Mouse (Mus musculus): ENCODE measurements at regions not wholly inside any gene's neighbourhood (a gene's known extent, or its start where the extent isn't known, plus 50 kb on each side); places are given as distances from the start of the nearest gene placed in this dataset.

- no peaks in the 10 kb centered on the region for H3K9me3 ChIP-seq
- no peaks in the 10 kb centered on the region for H3K27me3 ChIP-seq (ENCODE audit: insufficient read depth, poor library complexity, severe bottlenecking)
- H3K36me3 ChIP-seq = no peaks in the 10 kb centered on the region
- no peak overlapping the region for H3K4me3 ChIP-seq
- no peak overlapping the region for H3K27ac ChIP-seq
- no peaks in the 10 kb centered on the region for H3K4me1 ChIP-seq (replicated peaks)
- DNase-seq (ENCODE audit: low spot score) = no peak
- 86% methylated on average over 3 of the region's 3 CpGs for WGBS
Observed at GRCm38 (mm10) chr2:84075944-84076343, 85.6 kb downstream of the Gm13691 start.

GRCm38 (mm10) chr2:84079284-84079683, 88.9 kb downstream of the Gm13691 start:
- H3K27ac ChIP-seq = no peak overlapping the region
- H3K36me3 ChIP-seq = no peaks in the 10 kb centered on the region
- no peaks in the 10 kb centered on the region for H3K9me3 ChIP-seq
- H3K27me3 ChIP-seq (ENCODE audit: insufficient read depth, poor library complexity, severe bottlenecking) = no peaks in the 10 kb centered on the region
- DNase-seq (ENCODE audit: low spot score) = no peak
- 88% methylated on average over 8 of the region's 8 CpGs for WGBS
- no peaks in the 10 kb centered on the region for H3K4me1 ChIP-seq (replicated peaks)
- H3K4me3 ChIP-seq = no peak overlapping the region

- no peak for DNase-seq (ENCODE audit: low spot score)
- H3K27ac ChIP-seq = no peak overlapping the region
- WGBS = 75% methylated on average over 3 of the region's 3 CpGs
- H3K9me3 ChIP-seq = no peaks in the 10 kb centered on the region
- H3K36me3 ChIP-seq = no peaks in the 10 kb centered on the region
- no peak overlapping the region for H3K4me3 ChIP-seq
- no peaks in the 10 kb centered on the region for H3K4me1 ChIP-seq (replicated peaks)
- H3K27me3 ChIP-seq (ENCODE audit: insufficient read depth, poor library complexity, severe bottlenecking) = no peaks in the 10 kb centered on the region
Observed at GRCm38 (mm10) chr2:84080228-84080627, 89.9 kb downstream of the Gm13691 start.

- DNase-seq (ENCODE audit: low spot score) = no peak
- no peak overlapping the region for H3K27ac ChIP-seq
- H3K9me3 ChIP-seq = no peaks in the 10 kb centered on the region
- no peak overlapping the region for H3K4me3 ChIP-seq
- no peaks in the 10 kb centered on the region for H3K27me3 ChIP-seq (ENCODE audit: insufficient read depth, poor library complexity, severe bottlenecking)
- no peaks in the 10 kb centered on the region for H3K4me1 ChIP-seq (replicated peaks)
- 87% methylated on average over 1 of the region's 1 CpGs for WGBS
- H3K36me3 ChIP-seq = no peaks in the 10 kb centered on the region
Observed at GRCm38 (mm10) chr2:84094751-84095150, 104.4 kb downstream of the Gm13691 start.

GRCm38 (mm10) chr2:84098746-84099145, 108.4 kb downstream of the Gm13691 start:
- DNase-seq (ENCODE audit: low spot score) = no peak
- no peak overlapping the region for H3K4me3 ChIP-seq
- no peaks in the 10 kb centered on the region for H3K36me3 ChIP-seq
- no peaks in the 10 kb centered on the region for H3K27me3 ChIP-seq (ENCODE audit: insufficient read depth, poor library complexity, severe bottlenecking)
- WGBS = 83% methylated on average over 4 of the region's 4 CpGs
- H3K4me1 ChIP-seq (replicated peaks) = no peaks in the 10 kb centered on the region
- H3K9me3 ChIP-seq = no peaks in the 10 kb centered on the region
- no peak overlapping the region for H3K27ac ChIP-seq

GRCm38 (mm10) chr2:84113562-84113961, 123.2 kb downstream of the Gm13691 start:
- 83% methylated on average over 6 of the region's 6 CpGs for WGBS
- H3K4me3 ChIP-seq = no peak overlapping the region

DNA sequence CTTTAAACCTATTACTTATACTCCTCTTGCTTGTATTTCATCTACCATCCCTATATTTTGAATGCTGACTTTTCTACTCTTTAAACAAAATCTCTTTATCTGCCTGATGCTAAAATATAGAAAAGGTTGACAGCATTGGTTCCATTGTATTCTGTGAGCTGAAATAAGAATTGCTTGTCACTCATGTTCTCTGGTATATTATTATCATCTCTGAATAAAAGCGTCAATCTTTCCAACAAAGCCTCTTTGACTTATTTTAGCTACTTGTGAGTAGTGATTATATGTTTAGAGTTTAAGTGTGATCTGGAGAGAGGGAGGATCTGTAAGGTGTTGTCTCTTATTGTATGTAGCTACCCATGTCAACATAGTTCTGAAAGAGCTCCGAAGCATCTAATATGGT, 129.5 kb downstream of the Gm13691 start:
- no peak overlapping the region for H3K4me3 ChIP-seq
- H3K27ac ChIP-seq = no peak overlapping the region
- no peaks in the 10 kb centered on the region for H3K36me3 ChIP-seq
- 94% methylated on average over 2 of the region's 2 CpGs for WGBS
- H3K4me1 ChIP-seq (replicated peaks) = no peaks in the 10 kb centered on the region
- no peak for DNase-seq (ENCODE audit: low spot score)
- no peaks in the 10 kb centered on the region for H3K9me3 ChIP-seq
- no peaks in the 10 kb centered on the region for H3K27me3 ChIP-seq (ENCODE audit: insufficient read depth, poor library complexity, severe bottlenecking)

More at GRCm38 (mm10) chr2:84113562-84113961, 123.2 kb downstream of the Gm13691 start:
- no peak for DNase-seq (ENCODE audit: low spot score)
- Histone ChIP-seq H3K9me3 (no peaks in the 10 kb centered on the region), H3K27me3 (ENCODE audit: insufficient read depth, poor library complexity, severe bottlenecking) (no peaks in the 10 kb centered on the region), H3K36me3 (no peaks in the 10 kb centered on the region), H3K4me1 (replicated peaks) (no peaks in the 10 kb centered on the region), H3K27ac (no peak overlapping the region)

DNA sequence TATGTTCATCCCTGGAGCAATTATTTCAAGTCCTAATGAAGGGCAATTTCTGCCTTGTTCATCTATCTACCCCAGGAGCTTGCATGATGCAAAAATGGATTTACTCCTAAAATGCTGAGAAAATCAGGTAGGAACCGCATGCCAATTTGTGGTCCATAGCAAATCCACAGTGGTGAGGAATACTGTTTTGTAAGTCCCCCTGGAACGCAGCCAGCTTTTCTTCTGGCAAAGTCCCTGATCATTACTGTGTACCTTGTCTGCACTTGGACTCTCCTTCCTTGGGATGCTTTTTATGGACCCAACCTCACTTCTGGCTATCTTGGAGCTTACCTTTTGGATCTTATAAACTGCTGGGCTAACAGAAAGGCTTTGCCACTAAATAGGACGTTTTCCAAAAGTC, 137.2 kb downstream of the Gm13691 start:
- H3K9me3 ChIP-seq = no peaks in the 10 kb centered on the region
- no peaks in the 10 kb centered on the region for H3K36me3 ChIP-seq
- no peak overlapping the region for H3K4me3 ChIP-seq
- DNase-seq (ENCODE audit: low spot score) = no peak
- WGBS = 82% methylated on average over 3 of the region's 3 CpGs
- no peak overlapping the region for H3K27ac ChIP-seq
- H3K27me3 ChIP-seq (ENCODE audit: insufficient read depth, poor library complexity, severe bottlenecking) = no peaks in the 10 kb centered on the region
- H3K4me1 ChIP-seq (replicated peaks) = no peaks in the 10 kb centered on the region

GRCm38 (mm10) chr2:84161742-84162141, 171.4 kb downstream of the Gm13691 start:
- no peak for DNase-seq (ENCODE audit: low spot score)

DNA sequence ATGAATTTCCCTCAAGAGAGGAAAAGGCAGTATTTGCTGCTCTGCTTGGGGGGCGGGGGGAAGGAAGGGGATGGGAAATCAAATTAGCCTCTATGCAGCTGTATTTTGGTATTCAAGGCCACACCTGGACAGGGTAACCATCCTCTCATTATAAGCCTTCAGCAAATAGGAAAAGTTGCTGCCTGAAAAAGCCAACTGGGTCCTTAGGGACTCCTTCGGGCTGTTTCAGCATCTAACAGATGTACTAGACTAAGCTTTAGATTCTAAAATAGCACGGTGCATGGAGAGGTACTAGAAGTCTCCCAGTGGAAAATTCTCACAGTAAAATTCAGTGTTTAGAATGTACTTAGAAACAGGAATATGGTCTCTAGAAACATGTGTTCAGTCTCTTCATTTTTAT, 183.1 kb downstream of the Gm13691 start:
- Histone ChIP-seq H3K9me3 (no peaks in the 10 kb centered on the region), H3K4me1 (replicated peaks) (no peaks in the 10 kb centered on the region), H3K4me3 (no peak overlapping the region), H3K27me3 (ENCODE audit: insufficient read depth, poor library complexity, severe bottlenecking) (no peaks in the 10 kb centered on the region), H3K27ac (no peak overlapping the region), H3K36me3 (no peaks in the 10 kb centered on the region)
- no peak for DNase-seq (ENCODE audit: low spot score)
- 80% methylated on average over 3 of the region's 3 CpGs for WGBS

More at GRCm38 (mm10) chr2:84161742-84162141, 171.4 kb downstream of the Gm13691 start:
- Histone ChIP-seq H3K36me3 (no peaks in the 10 kb centered on the region), H3K27ac (no peak overlapping the region), H3K27me3 (ENCODE audit: insufficient read depth, poor library complexity, severe bottlenecking) (no peaks in the 10 kb centered on the region), H3K4me1 (replicated peaks) (no peaks in the 10 kb centered on the region), H3K4me3 (no peak overlapping the region), H3K9me3 (no peaks in the 10 kb centered on the region)

DNA sequence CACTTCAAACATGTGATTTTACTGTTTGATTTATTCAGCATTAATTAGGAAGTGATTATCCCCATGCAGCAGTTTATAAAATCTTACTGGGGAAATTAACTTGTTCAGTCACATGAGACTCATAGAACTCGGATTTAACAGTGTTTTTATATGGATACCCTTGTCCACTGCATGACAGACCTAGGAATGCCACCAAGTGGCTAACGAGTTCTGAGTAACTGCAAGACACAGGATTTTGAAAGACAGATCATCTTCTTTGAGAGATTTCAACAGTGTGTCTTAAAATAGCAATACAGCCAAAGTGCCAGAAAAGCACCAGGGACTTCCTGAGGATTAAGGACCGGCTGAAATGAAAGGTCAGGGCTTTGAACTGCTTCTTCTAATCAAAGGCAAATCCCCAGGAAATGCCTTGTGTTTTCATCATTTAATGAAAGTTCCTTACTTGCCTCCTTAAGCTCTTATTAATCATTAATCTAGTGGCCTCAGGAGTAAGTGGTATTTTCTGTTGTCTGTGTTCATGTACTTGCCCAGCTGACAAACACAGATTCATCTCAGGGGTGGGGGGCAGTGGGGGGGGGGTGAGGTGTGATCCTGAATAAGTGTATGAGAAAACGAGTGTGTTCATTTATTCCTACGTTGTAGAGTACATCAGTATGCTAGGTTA, 193.4 kb downstream of the Gm13691 start:
- Histone ChIP-seq H3K4me3 (no peak overlapping the region), H3K36me3 (no peaks in the 10 kb centered on the region), H3K27me3 (ENCODE audit: insufficient read depth, poor library complexity, severe bottlenecking) (no peaks in the 10 kb centered on the region), H3K27ac (no peak overlapping the region), H3K9me3 (no peaks in the 10 kb centered on the region), H3K4me1 (replicated peaks) (peaks cover 4% of the 10 kb centered on the region; the same call in 1 of the 2 replicates)
- 53% methylated on average over 5 of the region's 5 CpGs for whole genome bisulfite sequencing
- no peak for DNase-seq (ENCODE audit: low spot score)

DNA sequence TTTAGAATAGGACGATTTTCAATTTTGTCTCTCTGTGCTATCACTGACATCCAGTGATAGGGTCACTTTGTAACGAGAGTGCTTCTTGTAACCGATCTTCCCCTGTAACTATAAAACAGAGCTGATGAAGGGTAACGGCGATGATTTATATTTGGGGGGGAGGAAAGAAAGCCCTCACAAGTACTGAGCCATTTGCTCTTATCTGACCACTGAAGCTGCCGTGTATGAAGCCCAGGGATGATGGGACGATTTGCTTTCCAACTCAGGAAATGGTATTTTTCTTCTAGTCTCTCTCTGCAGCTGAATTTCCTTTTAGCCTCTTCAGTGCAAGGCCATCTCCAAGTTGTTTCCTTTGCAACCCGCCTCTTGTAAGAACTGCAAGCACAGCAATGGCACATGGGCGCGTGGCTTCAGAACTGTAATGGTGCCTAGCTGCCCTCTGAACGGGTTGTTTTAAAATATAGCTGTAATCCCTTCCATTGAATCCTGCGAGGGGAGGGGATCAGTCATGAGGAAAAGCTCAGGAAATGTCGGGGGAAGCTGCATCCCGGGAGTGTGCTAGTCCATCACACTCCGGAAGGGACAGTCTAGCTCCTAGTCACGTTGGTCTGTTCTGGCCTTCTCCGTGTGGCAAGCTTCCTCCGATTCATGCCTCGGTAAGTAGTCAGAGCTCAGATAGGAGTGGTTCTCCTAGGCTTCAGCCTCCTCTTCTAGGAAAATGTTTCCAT, 194.1 kb downstream of the Gm13691 start:
- H3K9me3 ChIP-seq = no peaks in the 10 kb centered on the region
- no peak overlapping the region for H3K4me3 ChIP-seq
- H3K27me3 ChIP-seq (ENCODE audit: insufficient read depth, poor library complexity, severe bottlenecking) = no peaks in the 10 kb centered on the region
- no peak for DNase-seq (ENCODE audit: low spot score)
- 84% methylated on average over 19 of the region's 19 CpGs for WGBS
- H3K27ac ChIP-seq = no peak overlapping the region
- no peaks in the 10 kb centered on the region for H3K36me3 ChIP-seq
- H3K4me1 ChIP-seq (replicated peaks) = peaks cover 4% of the 10 kb centered on the region; the same call in 1 of the 2 replicates

GRCm38 (mm10) chr2:84185016-84185330, 194.6 kb downstream of the Gm13691 start:
- Histone ChIP-seq H3K4me1 (replicated peaks) (peaks cover 4% of the 10 kb centered on the region; the same call in 1 of the 2 replicates), H3K27me3 (ENCODE audit: insufficient read depth, poor library complexity, severe bottlenecking) (no peaks in the 10 kb centered on the region), H3K4me3 (no peak overlapping the region), H3K27ac (no peak overlapping the region), H3K36me3 (no peaks in the 10 kb centered on the region), H3K9me3 (no peaks in the 10 kb centered on the region)
- WGBS = 78% methylated on average over 7 of the region's 7 CpGs
- no peak for DNase-seq (ENCODE audit: low spot score)

Data from hindbrain, embryonic 10.5 days (tissue).